Mouse (Mus musculus) erythroblast, embryonic 14.5 days (primary cell): Measurements from ENCODE around the gene Syt7.

Experiments used
- GATA1 ChIP-seq: IDR thresholded peaks from 2 replicates; pipeline ENCODE4 v1.6.1; 2012; ENCODE audit warnings: low read length, inconsistent platforms, mixed read lengths
- TAL1 ChIP-seq: IDR thresholded peaks from 3 replicates; pipeline ENCODE4 v1.6.1; 2012; ENCODE audit warnings: low read length, inconsistent platforms, mixed read lengths

GRCm38 (mm10) chr19:10459907-10460306, 71.0 kb downstream of the Syt7 start:
- TF ChIP-seq TAL1 (no peak), GATA1 (no peak)
